Mouse (Mus musculus): Measurements from ENCODE around the gene Mau2.

Mau2 gene

DNA sequence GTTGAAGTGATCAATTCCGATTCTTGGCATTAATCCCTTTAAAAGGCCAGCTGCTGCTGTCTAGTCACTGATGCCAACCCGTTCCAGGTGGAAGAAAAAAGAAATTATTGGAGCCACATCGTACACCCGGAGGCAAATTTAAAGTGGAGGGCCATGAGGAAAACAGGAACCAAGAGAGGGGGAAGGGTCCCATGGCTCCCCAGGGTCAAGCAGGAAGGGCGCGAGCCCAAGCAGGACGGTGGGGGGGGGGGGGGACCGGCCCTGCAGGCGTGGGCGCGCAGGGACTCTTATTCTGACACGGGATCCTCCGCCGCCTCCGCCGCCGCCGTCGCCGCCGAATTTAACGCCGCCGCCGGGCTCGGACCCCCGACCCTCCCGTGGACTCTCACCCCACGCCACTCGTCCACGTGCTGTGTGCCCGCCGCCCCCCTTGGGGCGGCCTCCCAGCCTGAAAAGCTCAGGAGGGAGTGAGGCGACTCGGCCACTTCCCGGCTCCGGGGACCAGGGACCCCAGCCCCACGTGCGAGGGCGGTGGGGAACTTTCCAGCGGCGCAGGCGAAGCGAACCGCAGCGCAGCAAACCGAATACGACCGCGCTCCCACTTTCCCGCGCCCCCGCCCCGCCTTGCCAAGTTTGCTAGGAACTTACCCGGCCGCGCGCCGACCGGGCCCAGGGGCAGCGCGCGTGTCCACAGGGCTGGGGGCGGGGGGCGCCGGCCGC, 68.9 kb downstream of the Mau2 start:
- peak; percentile 49 for DNase-seq (ENCODE audit: low read depth, low spot score)

DNA sequence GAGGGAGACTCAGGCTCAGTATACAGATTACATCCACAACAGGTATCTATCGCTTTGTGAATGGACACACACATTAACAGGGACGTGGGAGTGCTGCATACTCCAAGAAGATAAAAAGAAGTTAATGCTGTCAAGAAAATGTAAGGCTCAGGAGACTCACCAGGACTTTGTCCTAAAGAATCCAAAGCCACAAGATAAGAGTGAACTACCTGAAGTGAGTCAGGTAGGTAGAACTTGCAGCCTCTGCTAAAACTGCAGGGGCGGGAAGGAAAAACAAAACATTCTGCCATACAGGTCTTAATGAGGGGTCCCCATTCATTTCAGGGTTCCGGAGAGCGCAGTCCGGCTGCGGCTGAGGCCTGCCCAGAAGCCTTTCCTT, 69.5 kb downstream of the Mau2 start:
- no peak for DNase-seq (ENCODE audit: low read depth, low spot score)

DNA sequence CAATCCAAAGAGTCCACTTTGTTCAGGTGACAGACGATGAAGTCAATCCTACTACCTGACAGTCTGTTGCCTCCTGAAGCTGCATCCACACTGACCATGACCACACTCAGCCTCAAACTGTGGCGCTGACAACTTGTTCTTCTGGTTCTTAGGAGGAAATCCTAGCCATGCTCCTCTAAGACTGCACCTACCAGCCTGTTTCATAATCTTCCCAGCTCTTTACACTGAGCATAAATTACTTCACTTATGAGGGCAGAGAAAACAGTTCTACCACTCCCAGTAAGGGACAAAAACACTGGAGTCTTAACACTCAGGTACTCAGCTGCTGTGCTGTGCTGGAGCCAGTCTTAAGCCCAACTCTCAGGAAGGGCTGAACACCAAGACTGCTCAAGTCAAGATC, 71.7 kb downstream of the Mau2 start:
- no peak for DNase-seq (ENCODE audit: low read depth, low spot score)

- no peak for DNase-seq (ENCODE audit: low read depth, low spot score)
These were observed 75.1 kb downstream of the Mau2 start for GRCm38 (mm10) chr8:69967291-69967933.

All from R1 (cell line).